Mouse (Mus musculus) midbrain, embryonic 11.5 days (tissue): Measurements from ENCODE around the gene Hnrnpk. TPM values are rescaled to one million over a fixed set of nuclear protein-coding genes. Genes with fewer than 3 reads are reported as not detected.
"Not testable (repeated sequence)": the region's sequence is repeated elsewhere in the genome, so short reads cannot be mapped to it uniquely, and the experiment has no call there.

ENCODE experiments used
- ATAC-seq: fragments of 200-750 bp; cut with Nextera tagmentation; 2 replicates; pipeline ENCODE4 v1.8.0; 2017; ENCODE audit warnings: moderate TSS enrichment, moderate library complexity; ENCODE audit not compliant: low FRiP score
- DNase-seq: peaks from one replicate; pipeline ENCODE4 v3.0.0; 2015; ENCODE audit warnings: low spot score; ENCODE audit errors: missing footprints
- H3K27ac ChIP-seq: fragments of 300-500 bp; sonication (generic); 2 replicates; pipeline ENCODE4 v1.5.1; 2014; ENCODE audit warnings: low read depth, low read length
- H3K27me3 ChIP-seq: fragments of 300-500 bp; sonication (generic); 2 replicates; pipeline ENCODE4 v1.6.1; 2014; ENCODE audit warnings: mild to moderate bottlenecking, low read length, moderate library complexity, mixed read lengths; ENCODE audit not compliant: control insufficient read depth, insufficient read depth
- H3K36me3 ChIP-seq: fragments of 300-500 bp; sonication (generic); 2 replicates; pipeline ENCODE4 v1.6.1; 2014; ENCODE audit warnings: mild to moderate bottlenecking, low read length, moderate library complexity, mixed read lengths; ENCODE audit not compliant: control insufficient read depth, insufficient read depth
- H3K4me1 ChIP-seq: fragments of 300-500 bp; sonication (generic); 2 replicates; pipeline ENCODE4 v1.6.1; 2014; ENCODE audit warnings: low read length; ENCODE audit not compliant: control insufficient read depth, insufficient read depth
- H3K4me2 ChIP-seq: fragments of 300-500 bp; sonication (generic); 2 replicates; pipeline ENCODE4 v1.6.1; 2014; ENCODE audit warnings: mild to moderate bottlenecking, moderate library complexity
- H3K4me3 ChIP-seq: fragments of 300-500 bp; sonication (generic); 2 replicates; pipeline ENCODE4 v1.5.1; 2014; ENCODE audit warnings: low read depth, low read length
- H3K9ac ChIP-seq: fragments of 300-500 bp; sonication (generic); 2 replicates; pipeline ENCODE4 v1.6.1; 2014; ENCODE audit warnings: low read length
- H3K9me3 ChIP-seq: fragments of 300-500 bp; sonication (generic); 2 replicates; pipeline ENCODE4 v1.6.1; 2016; ENCODE audit warnings: low read length; ENCODE audit not compliant: control insufficient read depth
- WGBS: fragments of 180-500 bp; shearing (Covaris S2); extraction: QIAGEN DNeasy Blood & Tissue Kit; methylation state at CpG from one replicate; pipeline ENCODE4 v1.1.7; 2014; 5-methylcytosine and 5-hydroxymethylcytosine counted together
- polyA plus RNA-seq: library from polyadenylated mRNA; unstranded; fragments of >200 nt; fragmentation: Nextera tagmentation; extraction: Ambion mirVana; gene quantifications from 2 replicates; pipeline ENCODE4 v1.2.1, GENCODE M21; 2014

Gene Hnrnpk
- polyA plus RNA-seq, 1 experiment from 2014 or later = 2,649 TPM

DNA sequence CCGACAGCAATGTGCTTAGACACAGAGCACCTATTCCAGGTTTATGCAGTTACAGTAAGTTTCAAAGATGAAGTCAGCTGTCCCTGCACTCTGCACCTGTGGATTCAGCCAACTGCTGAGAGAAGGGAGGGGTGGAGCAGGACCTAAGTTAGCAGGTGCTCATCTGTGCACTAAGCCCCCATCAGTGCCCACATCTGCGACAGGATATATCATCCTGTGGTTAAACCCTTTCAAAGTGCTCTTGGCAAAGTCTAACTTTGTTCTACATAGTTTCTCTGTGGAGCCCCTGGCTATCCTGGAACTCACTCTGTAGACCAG lies 30.0 kb downstream of the Hnrnpk start:
- WGBS = 93% methylated on average over 2 of the region's 2 CpGs
- Histone ChIP-seq H3K9ac (no peak overlapping the region), H3K9me3 (no peaks in the 10 kb centered on the region), H3K27ac (no peak overlapping the region), H3K36me3 (no peaks in the 10 kb centered on the region), H3K4me1 (no peaks in the 10 kb centered on the region), H3K27me3 (no peaks in the 10 kb centered on the region), H3K4me2 (no peak overlapping the region), H3K4me3 (no peak overlapping the region)
- DNase-seq (no peak), ATAC-seq (no peak)

DNA sequence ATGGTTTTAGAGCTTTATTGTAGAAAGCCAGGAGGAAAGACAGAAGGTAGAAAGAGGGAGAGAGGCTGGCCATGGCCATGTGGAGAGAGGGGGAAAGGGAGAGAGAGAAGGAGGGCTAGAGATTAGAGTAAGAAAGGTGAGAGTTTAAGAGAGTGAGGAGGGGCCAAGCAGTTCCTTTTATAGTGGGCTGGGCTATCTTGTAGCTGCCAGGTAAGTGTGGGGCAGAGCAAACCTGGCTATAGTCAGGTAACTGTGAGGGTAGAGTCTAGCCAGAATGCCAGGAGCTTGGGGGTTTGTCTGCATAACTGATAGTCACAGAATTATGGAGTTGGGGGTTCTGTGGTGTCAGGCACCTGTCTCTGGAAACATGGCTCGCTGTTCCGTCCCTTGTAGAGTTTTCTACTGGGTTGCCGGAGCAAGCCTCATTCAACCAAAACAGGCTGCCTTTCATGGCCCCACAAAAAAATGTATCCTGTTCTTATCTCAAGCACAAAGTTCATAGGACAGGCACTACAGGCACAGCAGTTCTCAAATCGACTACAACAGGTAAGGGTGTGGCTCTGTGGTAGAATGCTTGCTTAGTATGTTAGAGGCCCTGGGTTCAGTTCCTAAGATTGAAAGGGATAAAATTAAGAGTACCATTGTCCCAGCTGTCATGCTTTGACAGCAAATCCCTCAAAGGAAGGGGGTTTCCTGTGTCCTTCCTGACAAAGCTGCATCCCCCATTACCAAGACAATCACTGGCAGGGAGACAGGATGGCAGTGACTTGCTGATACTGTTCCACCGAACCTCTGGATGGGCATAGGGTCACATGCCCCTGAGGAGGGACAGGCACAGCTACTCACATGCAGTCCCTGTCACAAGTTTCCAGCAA lies 30.6 kb downstream of the Hnrnpk start:
- ATAC-seq (no peak), DNase-seq (no peak)
- no peaks in the 10 kb centered on the region for H3K36me3 ChIP-seq
- no peak overlapping the region for H3K4me2 ChIP-seq
- H3K27ac ChIP-seq = no peak overlapping the region
- no peaks in the 10 kb centered on the region for H3K4me1 ChIP-seq
- no peaks in the 10 kb centered on the region for H3K27me3 ChIP-seq
- no peaks in the 10 kb centered on the region for H3K9me3 ChIP-seq
- H3K9ac ChIP-seq = no peak overlapping the region
- no peak overlapping the region for H3K4me3 ChIP-seq
- 85% methylated on average over 5 of the region's 5 CpGs for WGBS

- no peaks in the 10 kb centered on the region for H3K36me3 ChIP-seq
- H3K27me3 ChIP-seq = no peaks in the 10 kb centered on the region
- 80% methylated on average over 4 of the region's 4 CpGs for WGBS
- H3K4me1 ChIP-seq = no peaks in the 10 kb centered on the region
- no peaks in the 10 kb centered on the region for H3K9me3 ChIP-seq
- no peak overlapping the region for H3K27ac ChIP-seq
- no peak overlapping the region for H3K4me2 ChIP-seq
- no peak overlapping the region for H3K9ac ChIP-seq
- ATAC-seq (no peak), DNase-seq (no peak)
- H3K4me3 ChIP-seq = no peak overlapping the region
Measured at GRCm38 (mm10) chr13:58368835-58369234, 34.3 kb downstream of the Hnrnpk start.

- ATAC-seq = no peak
- WGBS = 58% methylated on average over 1 of the region's 1 CpGs
- H3K4me2 ChIP-seq = no peak overlapping the region
- no peaks in the 10 kb centered on the region for H3K36me3 ChIP-seq
- H3K4me1 ChIP-seq = no peaks in the 10 kb centered on the region
- no peaks in the 10 kb centered on the region for H3K27me3 ChIP-seq
- H3K27ac ChIP-seq = no peak overlapping the region
- DNase-seq = no peak
- H3K9me3 ChIP-seq = no peaks in the 10 kb centered on the region
- no peak overlapping the region for H3K9ac ChIP-seq
- H3K4me3 ChIP-seq = no peak overlapping the region
Measured at GRCm38 (mm10) chr13:58367641-58368040, 35.5 kb downstream of the Hnrnpk start.

GRCm38 (mm10) chr13:58366373-58366772 lies 36.8 kb downstream of the Hnrnpk start:
- ATAC-seq = no peak
- Histone ChIP-seq H3K4me1 (no peaks in the 10 kb centered on the region), H3K9me3 (no peaks in the 10 kb centered on the region), H3K9ac (no peak overlapping the region), H3K27ac (no peak overlapping the region), H3K36me3 (no peaks in the 10 kb centered on the region), H3K27me3 (no peaks in the 10 kb centered on the region), H3K4me3 (no peak overlapping the region), H3K4me2 (no peak overlapping the region)
- no peak for DNase-seq
- WGBS = 87% methylated on average over 3 of the region's 3 CpGs

DNA sequence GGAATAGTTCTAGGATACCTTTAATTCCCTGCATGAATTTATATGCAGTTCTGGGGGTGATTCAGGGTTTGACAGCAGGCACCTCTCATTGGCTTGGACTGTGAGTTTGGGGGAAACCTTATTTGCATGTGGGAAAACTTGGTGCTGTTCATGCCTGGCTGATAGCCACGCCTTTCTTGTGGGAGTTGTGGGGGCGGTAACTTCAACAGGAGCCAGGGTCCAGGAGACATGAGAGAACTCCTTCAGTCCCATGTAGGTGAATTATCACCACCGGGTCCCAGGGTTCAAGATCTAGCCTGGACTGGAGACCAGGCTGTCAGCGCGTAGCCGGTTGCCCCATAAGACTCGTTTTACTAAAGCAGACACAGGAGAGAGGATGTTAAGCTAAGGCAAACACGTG lies 38.0 kb downstream of the Hnrnpk start:
- not testable (repeated sequence) for H3K36me3 ChIP-seq, ATAC-seq

GRCm38 (mm10) chr13:58364353-58365175 lies 38.6 kb downstream of the Hnrnpk start:
- Histone ChIP-seq H3K4me2 (no peak overlapping the region), H3K9me3 (no peaks in the 10 kb centered on the region), H3K27me3 (no peaks in the 10 kb centered on the region), H3K4me3 (no peak overlapping the region), H3K36me3 (no peaks in the 10 kb centered on the region), H3K4me1 (no peaks in the 10 kb centered on the region), H3K9ac (no peak overlapping the region), H3K27ac (no peak overlapping the region)
- ATAC-seq = no peak
- no peak for DNase-seq
- WGBS = 81% methylated on average over 8 of the region's 8 CpGs

More for the DNA sequence above, 38.0 kb downstream of the Hnrnpk start:
- H3K4me2 ChIP-seq, H3K27ac ChIP-seq, H3K9ac ChIP-seq, H3K4me3 ChIP-seq, H3K9me3 ChIP-seq, H3K4me1 ChIP-seq, H3K27me3 ChIP-seq, DNase-seq: not testable (repeated sequence)
- 86% methylated on average over 8 of the region's 8 CpGs for WGBS

GRCm38 (mm10) chr13:58359304-58359653 lies 43.9 kb downstream of the Hnrnpk start:
- Histone ChIP-seq H3K9me3 (no peaks in the 10 kb centered on the region), H3K9ac (no peak overlapping the region), H3K4me3 (peak overlapping the region; percentile 63), H3K27me3 (no peaks in the 10 kb centered on the region), H3K4me2 (peak overlapping the region; percentile 91), H3K4me1 (peaks cover 3% of the 10 kb centered on the region; the same call in 1 of the 2 replicates), H3K27ac (no peak overlapping the region), H3K36me3 (no peaks in the 10 kb centered on the region)
- WGBS = 6% methylated on average over 7 of the region's 7 CpGs
- ATAC-seq (peak; percentile 75; the same call in 1 of the 2 replicates), DNase-seq (no peak)

GRCm38 (mm10) chr13:58358629-58359303 lies 44.4 kb downstream of the Hnrnpk start, which contains the start of gene Kif27:
TSS of gene Kif27 (minus strand) at chr13:58359122.
- DNase-seq (peak; percentile 98), ATAC-seq (peak; percentile 97)
- H3K9me3 ChIP-seq = no peaks in the 10 kb centered on the region
- H3K4me2 ChIP-seq = peak within 1 kb of the TSS; percentile 91
- H3K4me3 ChIP-seq = peak within 1 kb of the TSS; percentile 63
- peaks cover 3% of the 10 kb centered on the region; the same call in 1 of the 2 replicates for H3K4me1 ChIP-seq
- under 1% methylated on average over 57 of the region's 85 CpGs for WGBS
- peak within 1 kb of the TSS; percentile 64 for H3K9ac ChIP-seq
- no peak within 1 kb of the TSS for H3K27ac ChIP-seq
- H3K36me3 ChIP-seq = no peaks in the 10 kb centered on the region
- no peaks in the 10 kb centered on the region for H3K27me3 ChIP-seq
